Mouse (Mus musculus) forebrain, embryonic 14.5 days (tissue): ENCODE results near the gene Neb. TPM values are rescaled to one million over a fixed set of nuclear protein-coding genes. Genes with fewer than 3 reads are reported as not detected.

Experiments used
- ATAC-seq: fragments of 200-750 bp; cut with Nextera tagmentation; 2 replicates; pipeline ENCODE4 v1.8.0; 2017; ENCODE audit warnings: mild to moderate bottlenecking, moderate library complexity
- DNase-seq: peaks from one replicate; pipeline ENCODE4 v3.0.0-alpha.2; 2015; ENCODE audit warnings: low spot score
- H3K27ac ChIP-seq: fragments of 300-500 bp; sonication (generic); 2 replicates; pipeline ENCODE4 v1.5.1; 2014; ENCODE audit warnings: low read depth, mild to moderate bottlenecking, control low read depth, low read length, moderate library complexity
- H3K27me3 ChIP-seq: fragments of 300-500 bp; sonication (generic); replicated peaks from 2 replicates; pipeline ENCODE4 v1.6.1; 2014; ENCODE audit warnings: low read length, control low read depth, mixed read lengths; ENCODE audit not compliant: control insufficient read depth, insufficient read depth
- H3K36me3 ChIP-seq: fragments of 300-500 bp; sonication (generic); 2 replicates; pipeline ENCODE4 v1.6.1; 2014; ENCODE audit warnings: low read length, control low read depth; ENCODE audit not compliant: control insufficient read depth, insufficient read depth
- H3K4me1 ChIP-seq: fragments of 300-500 bp; sonication (generic); 2 replicates; pipeline ENCODE4 v1.6.1; 2014; ENCODE audit warnings: antibody characterized with exemption, low read length, control low read depth; ENCODE audit not compliant: control insufficient read depth, insufficient read depth
- H3K4me2 ChIP-seq: fragments of 300-500 bp; sonication (generic); 2 replicates; pipeline ENCODE4 v1.6.1; 2014; ENCODE audit warnings: mild to moderate bottlenecking, control low read depth, low read length
- H3K4me3 ChIP-seq: fragments of 300-500 bp; sonication (generic); 2 replicates; pipeline ENCODE4 v1.5.1; 2014; ENCODE audit warnings: low read depth, low read length, control low read depth
- H3K9ac ChIP-seq: fragments of 300-500 bp; sonication (generic); 2 replicates; pipeline ENCODE4 v1.6.1; 2014; ENCODE audit warnings: mild to moderate bottlenecking, low read length, control low read depth, moderate library complexity
- H3K9me3 ChIP-seq: fragments of 300-500 bp; sonication (generic); replicated peaks from 2 replicates; pipeline ENCODE4 v1.6.1; 2016; ENCODE audit warnings: low read length, control low read depth, mixed read lengths; ENCODE audit not compliant: control insufficient read depth
- WGBS: fragments of 180-500 bp; shearing (Covaris S2); extraction: QIAGEN DNeasy Blood & Tissue Kit; methylation state at CpG from one replicate; pipeline ENCODE4 v1.1.7; 2014; 5-methylcytosine and 5-hydroxymethylcytosine counted together
- polyA plus RNA-seq: library from polyadenylated mRNA; unstranded; fragments of >200 nt; fragmentation: Nextera tagmentation; extraction: Ambion mirVana; gene quantifications from 2 replicates; pipeline ENCODE4 v1.2.1, GENCODE M21; 2014

Neb gene
- polyA plus RNA-seq, 1 experiment from 2014 or later: 3.6 TPM

- H3K9ac ChIP-seq: no peak overlapping the region
- H3K27ac ChIP-seq: no peak overlapping the region
- H3K27me3 ChIP-seq: no peaks in the 10 kb centered on the region
- ATAC-seq (no peak), DNase-seq (no peak)
- H3K36me3 ChIP-seq: peaks cover 2% of the 10 kb centered on the region
- H3K4me3 ChIP-seq: no peak overlapping the region
- 60% methylated on average over 6 of the region's 6 CpGs for WGBS
- H3K4me1 ChIP-seq: peaks cover 12% of the 10 kb centered on the region
- H3K9me3 ChIP-seq: no peaks in the 10 kb centered on the region; the same call in 1 of the 2 replicates
- no peak overlapping the region for H3K4me2 ChIP-seq
Measured at GRCm38 (mm10) chr2:52421197-52421596, 42.9 kb upstream of the Neb start.

GRCm38 (mm10) chr2:52420001-52420710 is 41.9 kb upstream of the Neb start:
- 95% methylated on average over 7 of the region's 7 CpGs for WGBS
- Histone ChIP-seq H3K27ac (no peak overlapping the region), H3K4me1 (peaks cover 12% of the 10 kb centered on the region), H3K4me3 (no peak overlapping the region), H3K9me3 (no peaks in the 10 kb centered on the region; the same call in 1 of the 2 replicates), H3K9ac (no peak overlapping the region), H3K36me3 (peaks cover 12% of the 10 kb centered on the region), H3K4me2 (no peak overlapping the region), H3K27me3 (no peaks in the 10 kb centered on the region)
- DNase-seq (no peak), ATAC-seq (no peak)

DNA sequence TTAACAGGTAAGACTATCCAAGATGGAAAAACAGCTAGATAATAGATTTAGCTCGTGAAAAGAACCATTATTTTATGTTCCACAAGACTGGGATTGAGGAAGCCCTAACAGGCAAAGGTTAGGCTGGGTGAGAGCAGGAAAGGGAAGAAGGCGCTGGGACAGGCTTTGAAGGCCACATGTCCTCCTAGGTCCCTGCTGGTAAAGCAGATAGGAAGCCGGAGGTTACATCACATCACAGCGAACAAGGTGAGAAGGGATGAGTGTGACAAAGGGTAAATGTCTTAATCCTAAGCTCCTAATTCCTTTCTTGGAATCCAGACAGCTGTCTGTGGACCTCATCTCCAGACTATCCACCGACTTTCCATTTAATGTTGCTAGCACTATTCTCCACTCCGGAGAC is 41.0 kb upstream of the Neb start:
- WGBS: 90% methylated on average over 6 of the region's 6 CpGs
- Histone ChIP-seq H3K4me3 (no peak overlapping the region), H3K4me2 (no peak overlapping the region), H3K9ac (no peak overlapping the region), H3K9me3 (no peaks in the 10 kb centered on the region; the same call in 1 of the 2 replicates), H3K27ac (no peak overlapping the region), H3K27me3 (no peaks in the 10 kb centered on the region), H3K36me3 (peaks cover 12% of the 10 kb centered on the region), H3K4me1 (peaks cover 12% of the 10 kb centered on the region)
- DNase-seq (no peak), ATAC-seq (no peak)

- Histone ChIP-seq H3K9me3 (peaks cover 30% of the 10 kb centered on the region), H3K4me1 (no peaks in the 10 kb centered on the region), H3K4me2 (no peak overlapping the region), H3K27ac (no peak overlapping the region), H3K4me3 (no peak overlapping the region), H3K27me3 (no peaks in the 10 kb centered on the region), H3K9ac (no peak overlapping the region), H3K36me3 (peaks cover 62% of the 10 kb centered on the region)
- WGBS: 98% methylated on average over 5 of the region's 5 CpGs
- DNase-seq (no peak), ATAC-seq (no peak)
Measured at GRCm38 (mm10) chr2:52412524-52413037, 34.3 kb upstream of the Neb start.

GRCm38 (mm10) chr2:52406480-52406879 is 28.2 kb upstream of the Neb start:
- no peak overlapping the region for H3K4me3 ChIP-seq
- no peak overlapping the region for H3K9ac ChIP-seq
- 92% methylated on average over 1 of the region's 1 CpGs for WGBS
- H3K4me2 ChIP-seq: no peak overlapping the region
- no peak overlapping the region for H3K27ac ChIP-seq
- peaks cover 28% of the 10 kb centered on the region for H3K9me3 ChIP-seq
- H3K27me3 ChIP-seq: no peaks in the 10 kb centered on the region
- no peak for DNase-seq
- H3K36me3 ChIP-seq: peaks cover 72% of the 10 kb centered on the region
- no peaks in the 10 kb centered on the region for H3K4me1 ChIP-seq
- no peak for ATAC-seq

DNA sequence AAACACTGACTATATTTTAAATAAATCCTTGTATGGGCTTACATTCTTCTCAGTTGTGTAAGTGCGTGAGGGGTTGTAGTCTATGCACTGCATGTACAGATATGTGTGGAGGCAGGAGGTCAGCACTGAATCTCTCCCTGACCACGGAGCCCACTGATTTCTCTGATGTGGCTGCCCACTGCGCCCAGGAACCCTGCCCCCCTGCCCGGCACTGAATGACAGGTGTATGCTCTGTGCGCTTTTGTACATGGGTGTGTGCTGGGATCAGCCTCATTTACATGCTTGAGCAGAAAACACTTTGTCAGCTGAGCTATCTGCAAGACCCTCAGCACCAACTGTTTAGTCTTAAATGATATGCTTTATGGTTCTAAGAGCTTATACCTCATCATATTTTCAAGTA is 27.0 kb upstream of the Neb start:
- no peak overlapping the region for H3K9ac ChIP-seq
- WGBS: 94% methylated on average over 5 of the region's 5 CpGs
- DNase-seq: no peak
- H3K4me2 ChIP-seq: no peak overlapping the region
- no peaks in the 10 kb centered on the region for H3K4me1 ChIP-seq
- peaks cover 66% of the 10 kb centered on the region for H3K36me3 ChIP-seq
- no peak for ATAC-seq
- peaks cover 16% of the 10 kb centered on the region for H3K9me3 ChIP-seq
- H3K27me3 ChIP-seq: no peaks in the 10 kb centered on the region
- H3K27ac ChIP-seq: no peak overlapping the region
- no peak overlapping the region for H3K4me3 ChIP-seq

- H3K4me1 ChIP-seq: no peaks in the 10 kb centered on the region
- no peak overlapping the region for H3K4me3 ChIP-seq
- peaks cover 6% of the 10 kb centered on the region for H3K36me3 ChIP-seq
- H3K4me2 ChIP-seq: no peak overlapping the region
- ATAC-seq (no peak), DNase-seq (no peak)
- no peak overlapping the region for H3K9ac ChIP-seq
- 86% methylated on average over 5 of the region's 5 CpGs for WGBS
- no peaks in the 10 kb centered on the region for H3K27me3 ChIP-seq
- H3K27ac ChIP-seq: no peak overlapping the region
- H3K9me3 ChIP-seq: no peaks in the 10 kb centered on the region
Measured at GRCm38 (mm10) chr2:52394529-52394928, 16.3 kb upstream of the Neb start.

- H3K9me3 ChIP-seq: no peaks in the 10 kb centered on the region
- ATAC-seq: no peak
- no peak overlapping the region for H3K4me3 ChIP-seq
- no peak overlapping the region for H3K4me2 ChIP-seq
- no peaks in the 10 kb centered on the region for H3K36me3 ChIP-seq
- no peak overlapping the region for H3K9ac ChIP-seq
- no peak overlapping the region for H3K27ac ChIP-seq
- WGBS: 77% methylated on average over 2 of the region's 2 CpGs
- no peak for DNase-seq
- H3K4me1 ChIP-seq: no peaks in the 10 kb centered on the region
- H3K27me3 ChIP-seq: no peaks in the 10 kb centered on the region
Measured at GRCm38 (mm10) chr2:52390415-52390975, 12.2 kb upstream of the Neb start.

DNA sequence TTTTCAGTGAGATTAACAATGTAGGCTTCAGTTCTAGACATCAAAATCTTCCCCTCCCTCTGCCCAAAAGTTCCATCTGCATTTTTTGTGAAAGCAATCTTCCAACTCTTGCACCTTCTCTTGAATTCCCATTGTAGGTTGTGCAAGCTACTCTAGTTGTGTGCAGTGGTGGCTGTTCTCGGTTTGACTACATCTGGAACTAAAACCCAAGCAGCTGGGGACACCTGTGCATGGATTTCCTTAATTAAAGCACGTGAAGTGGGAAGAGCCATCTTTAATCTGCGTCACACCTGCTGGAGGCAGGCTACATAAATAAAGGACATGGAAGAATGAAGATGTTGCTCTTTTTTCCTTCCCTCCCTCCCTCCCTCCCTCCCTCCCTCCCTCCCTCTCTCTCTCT is 11.7 kb upstream of the Neb start:
- no peak overlapping the region for H3K4me2 ChIP-seq
- ATAC-seq (no peak), DNase-seq (no peak)
- no peak overlapping the region for H3K9ac ChIP-seq
- no peaks in the 10 kb centered on the region for H3K4me1 ChIP-seq
- no peak overlapping the region for H3K4me3 ChIP-seq
- no peaks in the 10 kb centered on the region for H3K36me3 ChIP-seq
- no peaks in the 10 kb centered on the region for H3K27me3 ChIP-seq
- WGBS: 79% methylated on average over 3 of the region's 3 CpGs
- no peaks in the 10 kb centered on the region for H3K9me3 ChIP-seq
- no peak overlapping the region for H3K27ac ChIP-seq
